Mouse (Mus musculus): Measurements from ENCODE around the gene Bmp6.
A peak's percentile ranks its signal among the peaks of the same experiment; 100 is the strongest.

Gene Bmp6

DNA sequence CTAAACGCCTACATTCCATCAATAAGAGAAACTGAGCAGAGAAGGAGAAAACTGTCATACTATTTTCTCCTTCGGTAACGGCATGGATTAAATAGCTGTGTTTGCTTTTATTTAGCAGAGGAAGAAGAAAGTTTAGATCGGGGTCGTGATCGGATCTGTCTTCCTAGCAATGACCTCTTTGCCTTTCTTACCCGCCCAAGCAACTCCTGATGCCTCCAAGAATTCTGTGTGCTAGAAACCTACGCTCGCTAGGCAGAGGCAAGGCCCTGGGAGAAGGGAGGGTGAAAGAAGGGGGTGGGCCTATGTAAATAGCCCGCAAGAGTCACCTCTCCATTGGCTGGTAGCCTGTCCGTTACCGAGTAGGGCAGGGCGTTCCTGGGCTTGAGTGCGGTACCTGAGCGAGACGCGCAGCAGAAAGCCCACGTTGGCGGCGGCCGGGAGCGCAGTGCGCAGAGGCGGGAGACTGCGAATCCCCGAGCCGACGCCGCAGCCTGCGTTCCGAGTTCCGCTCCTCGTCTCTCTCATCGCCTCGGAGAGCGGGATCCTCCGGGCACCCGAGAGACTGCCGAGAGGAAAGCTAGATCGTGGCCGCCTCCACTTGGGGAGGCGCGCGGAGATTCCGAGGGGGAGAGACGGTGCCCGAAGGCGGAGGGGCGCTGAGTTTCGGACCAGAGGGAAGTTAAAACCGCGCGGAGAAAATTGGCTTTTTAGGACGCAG, at the start of gene Bmp6:
Bmp6 (plus strand) TSS at position 395 of the 718 bp plus-strand sequence.
- DNase-seq (ENCODE audit: extremely low spot score, low read depth, low spot score): peak; percentile 31

DNA sequence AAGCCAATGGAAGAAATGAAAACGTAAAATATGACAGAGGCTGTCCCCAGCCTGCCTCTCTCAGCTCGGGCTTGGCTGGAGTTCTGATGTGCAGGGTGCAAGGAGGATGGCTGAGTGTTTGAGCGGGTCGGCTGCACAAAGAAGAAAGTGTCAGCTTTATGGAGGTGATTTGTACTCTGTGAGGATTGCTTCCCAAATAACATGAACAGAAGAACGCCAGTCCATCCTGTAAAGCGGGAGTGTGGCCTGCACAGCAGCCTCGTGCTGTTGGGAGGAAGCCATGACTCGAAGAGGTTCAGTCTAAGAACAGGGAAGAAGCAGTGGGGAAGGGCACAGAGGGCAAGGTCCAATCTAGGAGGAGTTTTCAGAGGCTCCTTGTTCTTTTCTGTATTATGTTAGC, 48.7 kb upstream of the Bmp6 start:
- DNase-seq (ENCODE audit: extremely low spot score, low read depth, low spot score): no peak

DNA sequence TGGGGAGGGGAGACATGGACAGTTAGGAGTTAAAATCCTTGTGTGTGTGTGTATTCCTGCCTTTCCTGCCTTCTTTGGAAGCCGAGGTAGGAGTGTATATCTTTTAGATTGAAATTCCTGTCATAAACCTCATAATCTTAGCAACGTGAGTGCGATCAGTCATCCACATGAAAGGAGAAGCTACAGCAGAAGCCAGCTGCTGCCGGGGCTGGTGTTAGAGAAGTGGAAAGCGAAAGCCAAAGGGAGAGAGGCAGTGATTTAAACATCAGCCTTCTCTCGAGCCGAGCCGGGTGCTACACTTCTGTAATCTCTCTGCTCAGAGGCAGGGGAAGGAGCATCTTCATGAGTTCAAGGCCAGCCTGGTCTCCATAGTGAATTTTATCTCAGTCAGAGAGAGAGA, 48.3 kb upstream of the Bmp6 start:
- DNase-seq (ENCODE audit: extremely low spot score, low read depth, low spot score): no peak

DNA sequence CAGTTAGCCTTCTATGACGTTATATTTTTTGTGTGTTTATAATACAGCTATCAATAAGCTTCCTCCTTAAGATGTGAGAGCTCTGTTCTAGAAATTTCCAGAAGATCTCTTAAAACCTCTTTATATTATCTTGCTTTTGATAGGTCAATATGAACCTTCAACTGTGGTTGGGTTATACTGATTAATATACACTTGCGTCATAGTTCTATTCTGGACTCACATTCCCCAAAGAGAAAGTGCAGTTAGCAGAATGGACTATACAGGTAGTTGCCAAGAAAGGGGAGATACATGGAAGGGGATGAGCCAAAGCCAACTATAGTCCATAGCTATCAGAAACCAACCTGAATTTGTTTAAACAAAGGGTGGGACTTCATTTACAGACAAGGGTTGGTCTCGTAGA, 33.8 kb upstream of the Bmp6 start:
- no peak for DNase-seq (ENCODE audit: extremely low spot score, low read depth, low spot score)

DNA sequence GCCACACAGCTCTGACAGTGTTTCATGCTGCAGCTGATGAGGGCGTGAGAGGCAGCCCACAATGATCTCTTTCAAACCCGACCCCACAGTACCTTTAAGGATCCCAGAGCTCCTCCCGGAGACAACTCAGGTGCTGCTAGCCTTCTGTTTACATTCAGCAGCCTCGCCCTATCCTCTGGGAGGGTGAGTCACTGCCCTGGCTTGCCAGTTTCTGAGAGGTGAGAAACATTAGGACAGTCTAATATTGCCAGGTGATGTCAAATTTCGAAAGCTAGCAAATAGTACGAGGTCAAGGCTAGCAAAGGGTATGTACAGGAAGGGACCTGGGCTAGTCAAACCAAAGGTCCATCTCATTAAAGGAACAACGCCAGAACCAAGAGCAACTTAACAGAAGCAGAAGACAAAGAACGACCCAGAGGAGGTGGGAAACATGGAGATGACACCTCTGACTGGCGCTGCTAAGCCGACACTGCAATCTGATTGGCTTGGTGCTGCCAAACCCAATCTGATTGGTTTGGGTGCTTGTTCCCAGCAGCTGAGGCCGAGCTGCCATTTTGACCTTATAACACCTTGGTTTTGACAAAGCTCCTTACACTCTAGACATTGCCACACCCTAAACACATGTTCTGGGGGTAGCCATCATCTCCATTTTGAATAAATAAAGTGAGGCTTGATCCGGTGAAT, 32.4 kb upstream of the Bmp6 start:
- DNase-seq (ENCODE audit: extremely low spot score, low read depth, low spot score): no peak

DNA sequence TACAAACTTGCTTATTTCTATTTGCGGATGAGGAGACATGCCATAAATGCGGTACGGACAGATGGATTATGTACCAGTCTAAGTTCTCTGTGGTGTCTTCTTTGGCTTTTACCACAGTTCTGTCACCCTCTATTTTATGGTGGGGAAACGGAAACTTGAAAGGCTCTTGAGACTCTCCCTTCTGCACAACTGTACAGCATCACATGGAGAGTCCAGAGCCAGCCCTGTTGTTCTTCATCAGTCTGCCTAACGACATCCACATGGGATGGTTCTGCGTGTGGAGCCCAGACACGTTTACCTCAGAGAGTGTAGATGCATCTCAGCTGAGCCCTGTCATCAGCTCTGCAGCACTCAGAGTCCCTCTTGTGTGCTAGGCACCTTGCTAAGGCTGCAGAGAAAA, 30.3 kb upstream of the Bmp6 start:
- DNase-seq (ENCODE audit: extremely low spot score, low read depth, low spot score): no peak

DNA sequence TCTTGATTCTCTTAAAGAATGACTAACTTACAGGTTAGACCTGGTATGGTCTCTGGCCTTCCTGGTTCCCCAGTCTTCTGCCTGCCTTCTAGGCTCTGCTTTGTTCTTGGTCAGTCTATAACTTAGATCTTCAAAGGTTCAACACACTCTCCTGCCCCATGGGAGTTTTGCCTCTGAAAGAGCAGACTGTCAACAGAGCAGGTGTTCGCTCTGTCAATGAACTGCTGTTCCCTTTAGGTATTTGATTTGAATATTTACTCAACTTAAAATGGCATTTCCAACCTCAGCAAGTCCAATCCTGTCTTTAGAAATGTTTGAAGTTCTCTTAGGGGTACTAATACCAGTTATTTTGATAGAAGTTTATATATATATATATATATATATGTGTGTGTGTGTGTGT, 26.5 kb upstream of the Bmp6 start:
- DNase-seq (ENCODE audit: extremely low spot score, low read depth, low spot score): no peak

DNA sequence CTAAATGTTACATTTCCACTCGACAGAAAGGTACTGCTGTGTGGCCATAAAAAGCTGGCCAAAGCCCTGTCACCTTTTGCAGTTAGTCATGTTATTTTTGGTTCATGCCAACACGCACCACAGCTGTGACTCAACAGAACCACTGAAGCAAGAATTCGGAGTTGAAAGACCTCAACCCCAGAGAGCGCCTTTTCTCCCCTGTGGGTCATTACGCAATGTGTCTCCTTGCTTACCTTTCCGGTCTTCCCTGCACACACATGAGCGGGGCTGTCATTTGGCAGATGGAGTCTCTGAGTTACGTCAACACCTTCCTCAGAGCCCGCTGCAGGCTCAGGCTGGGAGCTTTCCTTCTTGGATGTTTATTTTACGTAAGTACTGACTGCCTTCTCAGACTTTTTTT, 24.6 kb upstream of the Bmp6 start:
- no peak for DNase-seq (ENCODE audit: extremely low spot score, low read depth, low spot score)

DNA sequence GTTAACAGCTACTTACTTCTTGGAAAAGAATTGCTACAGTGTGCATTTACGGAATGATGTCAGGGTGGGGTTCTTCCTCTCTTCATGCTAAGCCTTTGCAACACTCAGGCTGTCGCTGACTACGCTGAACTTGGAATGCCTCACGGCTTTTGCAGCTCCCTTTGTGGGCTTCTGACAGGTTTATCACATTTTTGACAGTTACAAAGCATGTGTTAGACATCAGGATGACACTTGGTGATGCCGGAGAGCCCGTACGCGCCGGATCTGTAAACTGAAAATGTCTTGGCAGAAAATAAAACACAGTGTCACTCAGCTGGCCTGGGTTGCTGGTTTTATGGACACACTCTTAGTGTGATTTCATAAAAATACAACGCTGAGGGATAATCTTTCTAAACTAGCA, 20.5 kb upstream of the Bmp6 start:
- no peak for DNase-seq (ENCODE audit: extremely low spot score, low read depth, low spot score)

DNA sequence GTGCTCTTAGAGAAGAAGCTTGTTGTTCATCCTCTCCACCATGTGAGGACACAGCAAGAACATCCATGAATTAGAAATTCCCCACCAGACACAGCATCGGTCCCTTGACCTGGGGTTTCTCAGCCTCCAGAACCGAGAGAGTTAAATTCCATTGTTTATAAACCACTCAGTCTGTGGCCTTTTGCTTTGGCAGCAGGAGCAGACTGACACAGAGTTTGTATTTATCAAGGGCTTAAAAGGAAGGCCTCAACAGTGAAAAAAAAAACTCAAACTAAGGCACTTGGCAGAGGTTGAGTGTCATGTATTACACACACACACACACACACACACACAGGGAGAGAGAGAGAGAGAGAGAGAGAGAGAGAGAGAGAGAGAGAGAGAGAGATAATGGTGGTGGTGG, 17.5 kb upstream of the Bmp6 start:
- no peak for DNase-seq (ENCODE audit: extremely low spot score, low read depth, low spot score)

DNA sequence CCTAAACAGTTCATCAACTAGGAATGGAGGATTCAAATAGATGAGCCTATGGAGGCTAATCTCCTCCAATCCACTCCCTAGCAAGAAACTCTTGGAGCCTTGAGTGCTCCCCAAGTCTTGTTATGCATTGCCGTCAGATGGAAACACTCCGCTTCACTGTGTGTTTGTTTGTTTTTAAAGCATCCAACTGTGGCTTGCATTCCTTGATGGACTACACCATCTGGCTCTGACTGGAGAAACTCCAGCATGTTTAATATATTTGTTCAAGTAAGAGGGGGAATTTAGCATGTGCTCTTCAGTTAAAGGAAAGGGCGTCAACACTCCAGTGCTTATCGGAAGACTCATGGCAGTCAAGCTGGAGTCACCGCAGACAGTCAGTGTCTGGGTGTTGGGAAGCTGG, 11.4 kb upstream of the Bmp6 start:
- no peak for DNase-seq (ENCODE audit: extremely low spot score, low read depth, low spot score)

DNA sequence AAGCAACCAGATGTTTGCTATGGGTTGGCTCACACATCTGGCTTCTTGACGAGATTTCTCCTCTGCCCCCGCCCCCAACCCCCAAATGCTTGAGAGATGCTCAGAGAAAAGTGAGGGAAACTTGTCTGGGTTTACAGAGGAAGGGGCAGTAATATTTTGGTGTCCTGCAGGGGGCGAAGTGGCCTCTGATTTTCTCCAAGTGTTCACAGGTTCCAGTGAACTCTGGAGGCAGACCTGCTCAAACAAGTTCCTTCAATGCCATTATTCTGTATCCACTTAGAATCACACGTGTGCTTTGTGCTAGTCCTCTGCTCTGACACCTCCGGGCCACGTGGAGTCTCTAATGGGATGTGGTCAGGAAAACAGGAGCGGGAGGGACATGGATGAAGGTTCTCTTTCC, 2.3 kb upstream of the Bmp6 start:
- DNase-seq (ENCODE audit: extremely low spot score, low read depth, low spot score): peak; percentile 30

DNA sequence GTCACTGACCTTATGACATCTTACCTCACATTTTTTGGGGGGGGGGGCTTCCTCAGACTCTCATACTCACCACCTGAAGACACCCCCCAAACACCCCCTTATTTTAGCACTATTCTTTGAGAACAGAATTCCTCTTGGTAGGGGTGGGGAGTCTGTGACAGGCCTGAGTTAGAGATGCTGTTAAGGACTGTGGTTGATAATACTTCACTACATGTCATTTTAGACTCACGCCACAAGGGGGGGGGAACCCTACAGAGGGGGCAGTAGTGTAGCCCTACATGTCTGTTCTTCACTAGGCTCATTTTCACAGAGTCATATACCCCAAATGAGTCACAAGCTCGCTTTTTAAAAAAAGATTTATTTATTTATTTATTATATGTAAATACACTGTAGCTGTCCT, 1.7 kb upstream of the Bmp6 start:
- no peak for DNase-seq (ENCODE audit: extremely low spot score, low read depth, low spot score)

DNA sequence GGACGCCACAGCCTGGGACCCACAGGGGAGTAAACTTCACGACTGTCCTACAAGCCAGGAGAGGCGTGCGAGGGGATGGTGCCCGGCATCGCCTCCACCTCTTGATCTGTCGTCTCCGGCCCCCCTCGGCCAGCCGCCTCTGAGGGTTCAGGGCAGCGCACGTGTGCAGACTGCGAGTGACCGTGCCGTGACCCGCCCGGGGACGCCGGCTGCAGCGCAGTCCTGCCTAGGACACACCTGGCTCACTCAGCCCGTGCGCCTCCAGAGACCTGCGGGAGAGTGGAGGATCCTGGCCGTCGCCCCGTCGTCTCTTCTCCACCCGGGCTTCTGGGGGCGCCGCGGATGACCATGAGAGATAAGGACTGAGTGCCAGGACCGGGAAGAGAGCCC, 519 bp downstream of the Bmp6 start:
- DNase-seq (ENCODE audit: extremely low spot score, low read depth, low spot score): no peak

DNA sequence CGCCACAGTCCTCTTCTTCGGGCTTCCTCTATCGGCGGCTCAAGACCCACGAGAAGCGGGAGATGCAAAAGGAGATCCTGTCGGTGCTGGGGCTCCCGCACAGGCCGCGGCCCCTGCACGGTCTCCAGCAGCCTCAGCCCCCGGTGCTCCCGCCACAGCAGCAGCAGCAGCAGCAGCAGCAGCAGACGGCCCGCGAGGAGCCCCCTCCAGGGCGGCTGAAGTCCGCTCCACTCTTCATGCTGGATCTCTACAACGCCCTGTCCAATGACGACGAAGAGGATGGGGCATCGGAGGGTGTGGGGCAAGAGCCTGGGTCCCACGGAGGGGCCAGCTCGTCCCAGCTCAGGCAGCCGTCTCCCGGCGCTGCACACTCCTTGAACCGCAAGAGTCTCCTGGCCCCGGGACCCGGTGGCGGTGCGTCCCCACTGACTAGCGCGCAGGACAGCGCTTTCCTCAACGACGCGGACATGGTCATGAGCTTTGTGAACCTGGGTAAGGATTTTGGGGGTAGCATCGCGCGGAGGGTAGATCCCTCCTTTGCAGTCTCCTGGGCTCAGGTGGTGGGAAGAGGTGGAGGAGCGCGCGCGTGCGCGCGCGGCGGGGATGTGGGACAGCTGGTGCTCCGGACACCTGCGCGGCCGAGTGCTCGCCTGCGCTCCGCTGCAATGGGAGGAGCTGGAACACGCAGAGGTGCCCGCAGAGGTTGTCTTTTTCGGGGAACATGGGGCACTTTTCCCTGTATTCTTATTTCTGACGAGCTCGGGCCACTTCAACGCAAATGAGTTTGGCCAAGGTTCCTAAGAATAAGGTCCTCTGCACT, 1.4 kb downstream of the Bmp6 start:
- DNase-seq (ENCODE audit: extremely low spot score, low read depth, low spot score): no peak

DNA sequence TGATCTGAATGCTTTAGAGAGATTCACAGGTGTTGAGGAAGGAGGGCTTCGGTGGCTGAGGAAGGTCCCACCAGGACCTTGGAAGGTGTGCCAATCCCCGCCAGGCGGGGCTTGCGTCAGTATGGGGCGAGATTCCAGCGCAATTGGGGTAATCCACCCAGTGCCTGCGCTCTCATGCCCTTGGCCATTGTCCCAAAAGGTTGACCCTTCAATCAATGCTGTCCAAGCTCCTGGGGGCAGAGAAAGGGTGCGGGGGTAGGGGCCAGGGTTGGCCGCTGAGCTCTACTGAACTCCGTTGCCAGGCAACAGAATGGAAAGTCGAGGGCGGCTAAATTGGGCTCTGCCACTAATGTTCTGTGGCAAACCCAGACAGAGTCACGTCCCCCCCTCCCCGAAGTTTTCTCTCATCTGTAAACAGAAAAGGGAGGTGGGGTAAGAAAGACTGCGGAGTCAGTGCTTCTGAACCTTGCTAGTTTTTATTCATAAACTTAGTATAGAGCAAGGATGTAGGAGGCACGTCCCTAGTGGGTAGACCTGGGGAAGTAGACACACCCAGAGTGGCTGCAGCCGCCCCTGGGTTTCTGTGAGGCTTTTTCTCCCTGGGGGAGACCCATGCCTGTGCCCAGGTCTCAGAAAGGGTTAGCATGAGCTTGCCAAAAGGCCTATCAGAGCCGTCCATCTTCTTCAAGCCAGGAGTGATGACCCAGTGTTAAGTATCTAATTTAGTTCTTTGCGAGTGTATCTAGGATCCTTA, 2.3 kb downstream of the Bmp6 start:
- no peak for DNase-seq (ENCODE audit: extremely low spot score, low read depth, low spot score)

DNA sequence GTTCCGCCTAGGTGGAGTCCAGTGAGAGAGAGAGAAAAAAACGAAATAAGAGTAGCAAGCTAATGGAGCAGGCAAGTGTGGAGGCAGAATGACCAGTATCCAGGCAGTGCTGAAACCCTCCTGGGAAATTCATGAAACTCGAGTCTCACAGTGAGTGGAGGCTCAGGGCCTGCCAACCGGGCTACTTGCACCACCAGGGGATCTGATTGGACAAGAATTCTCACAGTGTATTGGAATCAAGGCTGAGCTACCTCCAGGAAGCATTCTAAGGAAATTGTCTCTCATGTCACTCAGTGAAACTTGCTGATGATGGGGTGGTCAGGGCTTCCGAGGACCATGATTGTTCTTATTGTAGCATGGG, 2.8 kb downstream of the Bmp6 start:
- DNase-seq (ENCODE audit: extremely low spot score, low read depth, low spot score): no peak

DNA sequence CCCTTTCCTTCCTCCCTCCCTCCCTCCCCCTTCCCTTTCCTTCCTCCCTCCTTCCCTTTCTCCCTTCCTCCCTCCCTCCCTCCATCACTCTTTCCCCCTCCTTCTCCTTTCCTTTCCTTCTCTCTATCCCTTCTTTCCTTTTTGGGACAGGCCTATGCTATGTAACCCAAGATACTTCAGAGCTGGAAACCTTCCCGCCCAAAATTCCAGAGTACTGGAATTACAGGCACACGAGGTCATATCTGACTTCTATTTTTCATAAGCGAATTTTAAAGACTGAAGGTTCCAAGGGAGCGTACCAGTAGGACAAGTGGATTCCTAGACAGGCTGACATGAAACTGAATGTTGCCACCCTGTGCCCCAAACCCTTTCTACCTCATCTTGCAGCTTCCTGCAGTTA, 4.1 kb downstream of the Bmp6 start:
- DNase-seq (ENCODE audit: extremely low spot score, low read depth, low spot score): no peak

DNA sequence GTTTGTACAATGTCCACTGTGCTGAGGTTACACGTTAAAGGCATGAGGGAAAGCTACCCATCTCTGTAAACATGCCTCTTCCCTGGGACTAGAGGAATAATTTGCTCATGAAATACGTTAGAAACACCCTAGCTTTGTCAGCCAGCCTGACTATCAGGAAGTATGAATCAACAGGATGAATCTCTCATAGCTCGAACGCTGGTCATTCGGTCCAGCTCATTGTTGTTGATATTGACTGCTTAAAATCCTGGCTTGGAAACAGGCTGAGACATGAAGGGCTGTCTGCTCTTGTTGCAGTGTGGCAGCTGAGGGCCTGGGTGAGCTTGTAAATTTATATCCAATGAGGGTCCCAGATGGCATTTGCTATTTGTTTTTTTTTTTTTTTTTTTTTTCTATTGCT, 4.9 kb downstream of the Bmp6 start:
- no peak for DNase-seq (ENCODE audit: extremely low spot score, low read depth, low spot score)

DNA sequence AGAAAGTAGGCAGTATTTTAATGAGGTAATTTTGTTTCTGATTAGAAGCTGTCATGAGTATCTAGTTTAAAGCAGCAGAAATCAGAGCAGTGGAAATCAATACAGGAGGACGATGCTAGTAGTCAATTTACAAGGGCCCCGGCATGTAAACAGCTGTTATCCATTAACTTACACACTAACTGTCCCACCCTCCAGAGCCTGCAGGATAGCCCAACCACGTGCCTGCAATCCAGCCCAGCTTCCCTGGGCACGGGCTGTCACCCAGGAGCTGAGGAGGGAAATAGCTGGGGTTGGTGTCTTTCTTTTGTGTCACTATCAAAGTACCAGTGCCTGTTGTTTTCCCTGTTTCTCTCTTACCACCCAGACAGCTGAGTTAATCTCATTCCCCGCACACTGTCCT, 7.1 kb downstream of the Bmp6 start:
- DNase-seq (ENCODE audit: extremely low spot score, low read depth, low spot score): no peak

DNA sequence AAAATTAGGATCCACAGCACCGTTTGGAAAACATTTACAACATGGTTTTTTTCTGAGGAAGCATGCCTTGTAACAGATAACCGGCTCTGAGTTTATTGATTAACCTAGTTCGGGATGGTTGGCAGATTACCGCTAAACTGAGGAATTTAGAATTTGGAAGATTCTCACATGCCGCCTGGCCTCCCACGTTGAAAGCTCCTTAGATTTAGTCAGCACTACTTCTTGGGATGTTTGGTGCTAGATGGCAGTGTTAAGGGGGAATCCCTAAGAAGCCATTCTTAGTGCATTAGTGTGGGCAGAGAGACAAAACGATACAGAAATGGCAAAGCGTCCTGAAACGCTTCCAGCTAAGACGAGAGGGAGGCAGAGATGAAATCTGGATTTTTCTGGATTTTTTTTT, 8.1 kb downstream of the Bmp6 start:
- no peak for DNase-seq (ENCODE audit: extremely low spot score, low read depth, low spot score)

Measured in hindlimb bud, embryonic 11.5 days (tissue).